Mouse (Mus musculus): ENCODE data around the gene Acsf2. TPM values are rescaled to one million over a fixed set of nuclear protein-coding genes. Genes with fewer than 3 reads are reported as not detected.

Acsf2 gene
- polyA plus RNA-seq, 1 experiment from 2014 or later: 1.4 TPM

- H3K4me1 ChIP-seq: no peaks in the 10 kb centered on the region
- no peaks in the 10 kb centered on the region for H3K27me3 ChIP-seq
- no peak overlapping the region for H3K4me3 ChIP-seq
- no peak overlapping the region for H3K4me2 ChIP-seq
- H3K9me3 ChIP-seq (replicated peaks): no peaks in the 10 kb centered on the region
- ATAC-seq: no peak
- no peaks in the 10 kb centered on the region for H3K36me3 ChIP-seq (ENCODE audit: poor library complexity, severe bottlenecking)
- no peak overlapping the region for H3K27ac ChIP-seq
- no peak overlapping the region for H3K9ac ChIP-seq
- WGBS: 85% methylated on average over 6 of the region's 6 CpGs
These were observed 14.2 kb downstream of the Acsf2 start for GRCm38 (mm10) chr11:94587511-94587910.

DNA sequence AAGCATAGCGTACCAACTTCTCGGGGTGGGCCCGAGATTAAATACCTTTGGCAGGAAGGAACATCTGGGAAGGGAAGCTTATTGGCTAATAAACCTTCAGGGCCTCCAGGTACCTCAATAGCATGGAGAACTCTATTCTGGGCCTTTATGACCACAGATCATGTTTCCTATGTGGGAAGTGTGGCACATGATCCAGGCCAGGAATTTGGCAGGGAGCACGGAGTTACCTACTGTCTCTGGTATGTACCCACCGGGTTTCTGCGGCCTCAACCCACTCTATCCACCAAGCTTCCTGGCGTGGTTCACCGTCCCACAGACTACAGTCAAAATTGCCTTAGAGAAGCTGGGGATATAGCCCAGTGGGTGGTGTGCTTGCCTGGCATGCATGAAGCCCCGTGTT is 16.6 kb downstream of the Acsf2 start:
- WGBS: 93% methylated on average over 9 of the region's 9 CpGs
- Histone ChIP-seq H3K9me3 (replicated peaks) (no peaks in the 10 kb centered on the region), H3K4me2 (no peak overlapping the region), H3K4me1 (no peaks in the 10 kb centered on the region), H3K4me3 (no peak overlapping the region), H3K27me3 (no peaks in the 10 kb centered on the region), H3K36me3 (ENCODE audit: poor library complexity, severe bottlenecking) (no peaks in the 10 kb centered on the region), H3K27ac (no peak overlapping the region), H3K9ac (no peak overlapping the region)
- no peak for ATAC-seq

GRCm38 (mm10) chr11:94580111-94580740 is 21.4 kb downstream of the Acsf2 start:
- Histone ChIP-seq H3K9me3 (replicated peaks) (no peaks in the 10 kb centered on the region), H3K4me3 (no peak overlapping the region), H3K27ac (no peak overlapping the region), H3K9ac (no peak overlapping the region), H3K36me3 (ENCODE audit: poor library complexity, severe bottlenecking) (no peaks in the 10 kb centered on the region), H3K4me1 (no peaks in the 10 kb centered on the region), H3K4me2 (no peak overlapping the region), H3K27me3 (no peaks in the 10 kb centered on the region)
- WGBS: 94% methylated on average over 5 of the region's 5 CpGs
- ATAC-seq: no peak

GRCm38 (mm10) chr11:94576361-94576760 is 25.3 kb downstream of the Acsf2 start:
- WGBS: 89% methylated on average over 9 of the region's 9 CpGs
- no peak for ATAC-seq
- no peak overlapping the region for H3K9ac ChIP-seq

DNA sequence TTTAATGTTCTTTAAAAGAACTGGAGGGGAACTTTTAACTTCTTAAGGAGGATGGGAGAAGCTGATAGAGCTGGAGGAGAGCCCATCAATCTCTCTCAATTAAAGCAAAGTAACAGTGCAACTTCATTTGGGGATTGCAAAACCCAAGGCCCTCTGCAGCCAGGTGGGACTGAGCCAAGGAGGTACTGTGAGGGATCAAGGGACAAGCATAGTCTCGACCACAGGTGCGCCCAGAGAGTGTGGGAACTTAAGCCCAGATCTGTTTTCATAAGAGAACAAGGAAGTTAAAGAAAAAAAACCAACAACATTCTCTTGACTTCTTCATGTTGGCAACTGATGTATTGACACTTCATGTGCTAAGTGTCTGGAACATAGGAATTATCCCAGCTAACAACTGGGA is 26.6 kb downstream of the Acsf2 start:
- ATAC-seq: no peak
- 86% methylated on average over 2 of the region's 2 CpGs for WGBS
- Histone ChIP-seq H3K27me3 (no peaks in the 10 kb centered on the region), H3K36me3 (ENCODE audit: poor library complexity, severe bottlenecking) (no peaks in the 10 kb centered on the region), H3K4me2 (no peak overlapping the region), H3K4me1 (no peaks in the 10 kb centered on the region), H3K27ac (no peak overlapping the region), H3K9me3 (replicated peaks) (no peaks in the 10 kb centered on the region), H3K9ac (no peak overlapping the region), H3K4me3 (no peak overlapping the region)

More at GRCm38 (mm10) chr11:94576361-94576760, 25.3 kb downstream of the Acsf2 start:
- Histone ChIP-seq H3K4me1 (no peaks in the 10 kb centered on the region), H3K36me3 (ENCODE audit: poor library complexity, severe bottlenecking) (no peaks in the 10 kb centered on the region), H3K9me3 (replicated peaks) (no peaks in the 10 kb centered on the region), H3K27ac (no peak overlapping the region), H3K4me3 (no peak overlapping the region), H3K27me3 (no peaks in the 10 kb centered on the region), H3K4me2 (no peak overlapping the region)

DNA sequence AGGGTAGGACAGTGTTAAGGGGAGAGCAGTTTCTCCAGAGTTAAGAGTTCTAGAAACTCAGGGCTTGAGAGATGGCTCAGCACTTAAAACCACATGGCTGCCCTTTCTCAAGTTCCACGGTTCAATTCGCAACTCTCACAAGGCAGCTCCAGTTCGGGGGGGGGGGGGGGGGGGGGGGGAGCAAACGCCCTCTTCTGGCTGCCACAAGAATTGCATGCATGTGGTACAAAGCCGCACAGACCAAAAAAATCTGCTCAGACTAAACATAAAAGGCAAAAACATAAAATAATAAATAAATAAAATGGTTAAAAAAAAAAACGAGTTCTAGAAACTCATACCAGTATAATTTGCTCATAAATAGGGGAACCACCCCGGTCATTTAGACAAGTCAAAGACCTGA is 27.1 kb downstream of the Acsf2 start:
- Histone ChIP-seq H3K9ac (no peak overlapping the region), H3K4me1 (no peaks in the 10 kb centered on the region), H3K9me3 (replicated peaks) (no peaks in the 10 kb centered on the region), H3K4me3 (no peak overlapping the region), H3K4me2 (no peak overlapping the region), H3K27me3 (no peaks in the 10 kb centered on the region), H3K36me3 (ENCODE audit: poor library complexity, severe bottlenecking) (0 out of 2 replicates have a peak, but pooled peaks cover under 1% of the 10 kb centered on the region), H3K27ac (no peak overlapping the region)
- 18% methylated on average over 7 of the region's 7 CpGs for WGBS
- no peak for ATAC-seq

DNA sequence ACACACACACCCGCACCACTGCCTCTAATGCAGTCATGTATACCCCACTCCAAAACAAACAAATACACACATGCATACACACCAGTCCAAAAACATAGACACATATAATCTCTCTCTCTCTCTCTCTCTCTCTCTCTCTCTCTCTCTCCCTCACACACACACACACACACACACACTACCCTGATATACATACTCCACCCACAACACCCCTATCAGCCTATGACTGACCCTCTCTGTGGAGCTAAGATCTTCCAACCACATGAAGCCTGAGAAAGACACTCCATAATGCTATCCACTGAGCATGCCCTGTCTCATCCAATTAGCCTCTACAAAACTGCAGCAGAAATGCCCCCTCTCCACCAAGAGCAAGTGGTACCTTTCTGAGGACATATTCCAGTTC is 29.8 kb downstream of the Acsf2 start:
- Histone ChIP-seq H3K4me3 (no peak overlapping the region), H3K27ac (no peak overlapping the region), H3K36me3 (ENCODE audit: poor library complexity, severe bottlenecking) (0 out of 2 replicates have a peak, but pooled peaks cover 3% of the 10 kb centered on the region), H3K4me1 (no peaks in the 10 kb centered on the region), H3K4me2 (no peak overlapping the region), H3K9me3 (replicated peaks) (no peaks in the 10 kb centered on the region), H3K27me3 (no peaks in the 10 kb centered on the region), H3K9ac (no peak overlapping the region)
- WGBS: 88% methylated on average over 1 of the region's 1 CpGs
- ATAC-seq: no peak

DNA sequence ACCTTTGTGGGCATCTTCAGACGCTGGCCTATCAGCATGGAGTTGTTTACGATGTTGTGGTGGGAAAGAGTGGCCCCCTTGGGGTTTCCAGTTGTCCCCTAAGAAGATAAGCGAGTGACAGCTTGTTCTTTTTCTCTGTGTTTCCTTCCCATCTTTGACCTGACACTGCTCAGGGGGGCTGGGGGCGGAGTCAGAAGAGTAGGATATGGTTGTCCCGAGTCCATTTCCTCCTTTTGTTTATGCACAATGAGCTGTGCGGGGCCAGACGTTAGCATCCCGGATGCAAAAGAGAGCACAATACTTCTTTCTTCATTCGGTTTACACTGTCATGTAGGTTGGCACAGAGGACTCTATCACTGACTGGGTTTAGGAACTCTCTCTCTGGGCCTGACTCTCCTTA is 31.1 kb downstream of the Acsf2 start:
- H3K27ac ChIP-seq: no peak overlapping the region
- WGBS: 50% methylated on average over 9 of the region's 9 CpGs
- H3K4me2 ChIP-seq: no peak overlapping the region
- ATAC-seq: no peak
- no peaks in the 10 kb centered on the region for H3K4me1 ChIP-seq
- no peaks in the 10 kb centered on the region for H3K9me3 ChIP-seq (replicated peaks)
- H3K27me3 ChIP-seq: peaks cover 7% of the 10 kb centered on the region
- H3K36me3 ChIP-seq (ENCODE audit: poor library complexity, severe bottlenecking): 0 out of 2 replicates have a peak, but pooled peaks cover 3% of the 10 kb centered on the region
- H3K4me3 ChIP-seq: no peak overlapping the region
- H3K9ac ChIP-seq: no peak overlapping the region

- Histone ChIP-seq H3K9ac (no peak overlapping the region), H3K4me1 (peaks cover 14% of the 10 kb centered on the region), H3K27me3 (peaks cover 26% of the 10 kb centered on the region), H3K36me3 (ENCODE audit: poor library complexity, severe bottlenecking) (0 out of 2 replicates have a peak, but pooled peaks cover 3% of the 10 kb centered on the region), H3K4me2 (no peak overlapping the region), H3K4me3 (no peak overlapping the region), H3K27ac (no peak overlapping the region), H3K9me3 (replicated peaks) (no peaks in the 10 kb centered on the region)
- ATAC-seq: no peak
- 92% methylated on average over 7 of the region's 7 CpGs for WGBS
These were observed 34.3 kb downstream of the Acsf2 start for GRCm38 (mm10) chr11:94567326-94567725.

- no peaks in the 10 kb centered on the region for H3K9me3 ChIP-seq (replicated peaks)
These were observed 35.1 kb downstream of the Acsf2 start for GRCm38 (mm10) chr11:94566534-94566933.

GRCm38 (mm10) chr11:94565151-94565479 is 36.6 kb downstream of the Acsf2 start:
- Histone ChIP-seq H3K27me3 (peaks cover 26% of the 10 kb centered on the region), H3K4me3 (peak overlapping the region; percentile 23)

More at GRCm38 (mm10) chr11:94566534-94566933, 35.1 kb downstream of the Acsf2 start:
- peaks cover 26% of the 10 kb centered on the region for H3K27me3 ChIP-seq
- H3K9ac ChIP-seq: no peak overlapping the region
- H3K4me1 ChIP-seq: peaks cover 14% of the 10 kb centered on the region
- ATAC-seq: no peak
- no peak overlapping the region for H3K4me2 ChIP-seq
- WGBS: 83% methylated on average over 6 of the region's 6 CpGs
- no peak overlapping the region for H3K27ac ChIP-seq
- H3K36me3 ChIP-seq (ENCODE audit: poor library complexity, severe bottlenecking): 0 out of 2 replicates have a peak, but pooled peaks cover 3% of the 10 kb centered on the region
- no peak overlapping the region for H3K4me3 ChIP-seq

DNA sequence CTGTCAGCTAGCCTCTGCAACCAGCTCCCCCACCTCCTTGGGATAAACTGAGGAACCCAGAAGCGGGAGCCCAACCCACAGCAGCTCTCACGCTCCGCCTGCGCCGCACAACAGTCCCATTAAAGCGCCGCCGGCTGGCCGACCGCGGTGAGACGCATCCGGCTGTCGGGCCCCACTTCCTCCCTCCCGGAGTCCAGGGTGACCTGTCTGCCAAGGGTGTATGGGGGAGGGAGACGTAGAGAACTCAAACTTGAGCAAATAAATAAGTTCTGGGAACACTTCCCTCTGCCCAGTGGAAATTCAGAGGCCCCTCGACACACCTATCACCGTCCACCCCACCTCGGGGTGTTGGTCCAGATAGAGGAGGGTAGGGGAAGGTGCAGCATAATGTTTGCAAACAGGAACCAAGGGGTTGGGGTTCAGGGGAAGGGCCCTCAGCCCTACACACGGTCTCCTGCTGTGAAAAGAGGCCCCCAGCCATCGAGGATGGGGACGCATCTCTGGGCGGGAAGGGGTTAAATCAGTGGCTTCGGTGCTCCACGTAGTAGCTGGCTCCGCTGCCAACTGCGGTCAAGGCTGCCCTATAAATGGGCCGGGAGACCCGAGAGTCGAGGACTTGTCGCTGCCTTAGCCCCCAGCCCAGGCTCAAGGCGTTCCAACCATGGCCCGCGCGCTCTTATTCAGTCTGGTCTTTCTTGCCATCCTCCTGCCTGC is 37.1 kb downstream of the Acsf2 start, which contains the start of gene Chad:
TSS of gene Chad (plus strand) at position 611 of the 714 bp plus-strand sequence.
- Histone ChIP-seq H3K4me3 (peak within 1 kb of the TSS; percentile 23), H3K4me2 (peak within 1 kb of the TSS; percentile 61), H3K9me3 (replicated peaks) (no peaks in the 10 kb centered on the region), H3K27me3 (peaks cover 26% of the 10 kb centered on the region), H3K4me1 (peaks cover 14% of the 10 kb centered on the region), H3K9ac (peak within 1 kb of the TSS; percentile 37), H3K36me3 (ENCODE audit: poor library complexity, severe bottlenecking) (0 out of 2 replicates have a peak, but pooled peaks cover 3% of the 10 kb centered on the region), H3K27ac (no peak within 1 kb of the TSS)
- ATAC-seq: 0 out of 2 replicates have a peak, but pooled peaks have one; percentile 21
- under 1% methylated on average over 35 of the region's 35 CpGs for WGBS

More at GRCm38 (mm10) chr11:94565151-94565479, 36.6 kb downstream of the Acsf2 start:
- WGBS: 6% methylated on average over 16 of the region's 16 CpGs
- Histone ChIP-seq H3K9ac (peak overlapping the region; percentile 37; the same call in 1 of the 2 replicates), H3K27ac (no peak overlapping the region), H3K4me1 (peaks cover 14% of the 10 kb centered on the region), H3K36me3 (ENCODE audit: poor library complexity, severe bottlenecking) (0 out of 2 replicates have a peak, but pooled peaks cover 3% of the 10 kb centered on the region), H3K4me2 (peak overlapping the region; percentile 61), H3K9me3 (replicated peaks) (no peaks in the 10 kb centered on the region)
- ATAC-seq: no peak

Data from forebrain, embryonic 13.5 days (tissue).